Mouse (Mus musculus) lung, postnatal 14 days (tissue): ENCODE measurements around the gene Galntl6.
"Not testable (repeated sequence)": the region's sequence is repeated elsewhere in the genome, so short reads cannot be mapped to it uniquely, and the experiment has no call there.

ENCODE experiments used
- DNase-seq: peaks from one replicate; pipeline ENCODE4 v3.0.0; 2021

The Galntl6 gene

GRCm38 (mm10) chr8:58597834-58598233, 314.6 kb downstream of the Galntl6 start:
- no peak for DNase-seq

DNA sequence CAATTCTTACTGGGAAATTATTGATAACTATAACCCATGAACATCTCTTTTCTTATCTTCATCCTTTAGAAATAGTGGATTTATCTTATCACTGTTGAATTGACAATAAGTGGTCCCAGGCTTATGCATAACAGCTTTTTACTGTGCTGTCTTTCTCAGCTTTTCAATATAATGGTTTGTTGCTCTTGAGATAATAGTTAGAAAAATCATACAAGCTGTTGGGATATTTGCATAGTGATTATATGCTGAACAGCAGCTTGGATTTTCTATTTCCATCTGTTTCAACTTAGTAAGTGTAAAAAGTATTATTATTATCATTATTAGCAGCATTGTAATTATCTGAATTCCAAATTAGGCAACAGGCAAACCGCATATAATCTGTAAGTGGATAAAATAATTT, 337.1 kb downstream of the Galntl6 start:
- no peak for DNase-seq

DNA sequence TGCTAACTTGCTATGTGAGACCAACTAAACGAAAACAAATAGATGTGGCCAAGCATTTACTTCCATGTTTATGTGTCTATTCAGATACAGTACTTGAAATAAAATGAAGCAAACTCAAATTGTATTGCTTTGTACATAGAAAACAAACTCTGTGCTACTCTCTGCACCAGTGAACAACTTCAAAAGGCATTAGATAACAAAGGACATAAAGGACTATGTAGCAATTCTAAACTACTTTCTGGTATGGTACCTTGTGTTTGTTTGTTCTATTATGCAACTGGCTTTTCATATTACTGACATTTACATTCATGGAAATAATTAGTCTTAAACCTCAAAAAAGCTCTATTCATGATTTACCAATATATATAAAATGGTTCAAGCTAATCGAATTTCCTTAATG, 344.4 kb downstream of the Galntl6 start:
- no peak for DNase-seq

DNA sequence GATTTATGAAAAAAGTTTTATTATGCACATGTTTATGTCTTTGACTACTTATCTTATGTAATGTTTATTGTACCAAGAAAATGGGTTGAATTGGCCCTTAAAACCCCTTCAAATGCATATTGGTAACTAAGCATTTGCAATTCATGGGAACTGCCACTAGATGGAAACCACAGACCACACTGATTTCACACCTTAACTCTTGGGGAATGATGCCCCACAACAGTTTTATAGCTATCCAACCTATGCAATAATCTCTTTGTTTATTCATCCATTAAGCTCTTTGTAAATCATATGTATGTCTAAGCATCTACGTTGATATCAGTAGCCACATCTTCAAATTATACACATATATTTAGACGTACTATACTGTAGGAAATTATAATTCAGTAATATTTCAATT, 346.3 kb downstream of the Galntl6 start:
- no peak for DNase-seq

- no peak for DNase-seq
Measured at GRCm38 (mm10) chr8:58535781-58536180, 376.7 kb downstream of the Galntl6 start.

GRCm38 (mm10) chr8:58534631-58535030, 377.8 kb downstream of the Galntl6 start:
- DNase-seq = no peak

- DNase-seq = no peak
Measured at GRCm38 (mm10) chr8:58523443-58523842, 389.0 kb downstream of the Galntl6 start.

DNA sequence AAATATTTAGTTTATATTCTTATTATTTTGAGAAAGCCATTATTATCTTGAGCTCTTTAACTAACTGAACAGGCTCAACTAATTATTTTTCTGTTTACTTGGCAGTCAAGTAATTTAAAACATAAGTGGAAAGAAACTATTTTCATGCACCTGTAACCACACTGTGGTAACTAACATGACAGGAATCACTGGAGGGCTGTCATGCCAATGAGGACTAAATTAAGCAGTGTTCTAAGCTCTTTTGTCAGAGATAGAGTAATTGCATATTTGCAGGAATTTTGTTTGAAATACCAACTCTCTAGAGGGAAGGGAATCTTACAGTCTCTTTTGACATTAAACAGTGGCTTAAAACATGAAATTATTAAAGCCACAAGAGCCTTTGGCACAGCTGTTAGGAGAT, 390.5 kb downstream of the Galntl6 start:
- DNase-seq = no peak

DNA sequence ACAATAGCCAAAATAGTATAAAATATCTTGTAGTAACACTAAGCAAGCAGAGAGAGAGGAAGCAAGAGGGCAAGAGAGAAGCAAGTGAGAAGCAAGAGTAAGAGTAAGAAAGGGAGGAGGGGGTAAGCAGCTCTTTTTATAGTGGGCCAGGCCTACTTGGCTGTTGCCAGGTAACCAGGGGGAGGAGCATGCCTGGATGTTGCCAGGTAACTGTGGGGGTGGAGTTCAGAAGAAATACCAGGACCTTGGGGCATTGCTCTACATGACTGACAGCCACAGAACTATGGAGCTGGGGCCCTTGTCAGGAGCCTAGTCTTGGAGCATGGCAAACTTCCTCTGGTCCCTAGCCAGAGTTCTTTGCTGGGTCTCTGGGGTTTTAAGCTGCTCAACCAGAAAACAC, 401.9 kb downstream of the Galntl6 start:
- DNase-seq = no peak

- no peak for DNase-seq
Measured at GRCm38 (mm10) chr8:58509051-58509450, 403.4 kb downstream of the Galntl6 start.

DNA sequence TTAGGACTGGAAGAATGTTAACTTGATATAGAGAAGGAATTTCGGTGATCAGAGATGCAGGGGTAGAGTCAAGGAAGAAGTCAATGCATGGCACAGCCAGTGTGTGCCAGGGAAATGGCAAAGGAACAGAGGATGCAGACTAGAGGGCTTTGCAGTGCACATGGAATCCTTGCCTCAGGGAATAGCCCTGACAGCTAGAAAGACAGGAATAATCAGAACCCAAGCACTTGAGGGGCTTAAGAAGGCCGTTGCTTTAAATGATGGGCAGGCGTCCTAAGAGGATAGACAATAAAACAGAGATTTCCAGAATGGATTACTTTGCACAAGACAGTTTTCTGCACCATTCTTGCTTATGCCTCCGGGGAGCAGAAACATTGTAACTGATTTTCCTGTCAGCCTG, 425.3 kb downstream of the Galntl6 start:
- DNase-seq = no peak

DNA sequence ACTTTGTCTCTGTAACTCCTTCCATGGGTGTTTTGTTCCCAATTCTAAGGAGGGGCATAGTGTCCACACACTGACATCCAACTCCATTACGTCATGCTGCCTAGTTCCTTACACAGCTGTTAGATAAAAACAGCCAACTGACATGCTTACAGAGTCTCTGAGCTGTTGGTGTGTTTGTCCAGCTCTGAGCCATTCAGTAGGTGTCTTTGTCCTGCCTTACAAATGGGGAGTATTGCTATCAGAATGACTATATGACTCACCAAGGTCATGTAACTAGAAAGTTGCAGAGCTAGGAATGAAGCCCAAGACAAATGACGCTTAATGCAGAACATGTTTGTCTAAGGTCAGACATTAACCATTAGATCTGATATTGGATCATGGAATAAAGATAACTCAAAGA, 449.1 kb downstream of the Galntl6 start:
- not testable (repeated sequence) for DNase-seq

DNA sequence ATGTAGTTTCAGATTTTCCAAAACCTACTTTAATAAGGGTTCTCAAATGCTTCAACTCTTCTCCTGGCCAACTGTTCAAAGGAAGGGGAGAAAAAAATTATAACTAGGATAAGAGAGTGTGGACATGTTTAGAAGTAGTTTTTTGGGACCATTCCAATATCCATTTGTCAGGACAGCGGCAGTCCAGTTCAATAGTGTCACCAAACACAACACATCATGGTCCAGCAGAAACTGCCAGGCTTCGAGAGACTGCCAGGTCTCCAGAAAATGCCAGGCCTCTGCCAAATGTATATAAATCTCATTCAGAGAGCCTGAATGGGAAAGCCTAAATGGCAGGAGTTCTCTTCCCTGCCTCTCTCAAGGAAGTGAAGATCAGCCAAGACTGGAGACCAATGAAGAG, 469.7 kb downstream of the Galntl6 start:
- DNase-seq = no peak

DNA sequence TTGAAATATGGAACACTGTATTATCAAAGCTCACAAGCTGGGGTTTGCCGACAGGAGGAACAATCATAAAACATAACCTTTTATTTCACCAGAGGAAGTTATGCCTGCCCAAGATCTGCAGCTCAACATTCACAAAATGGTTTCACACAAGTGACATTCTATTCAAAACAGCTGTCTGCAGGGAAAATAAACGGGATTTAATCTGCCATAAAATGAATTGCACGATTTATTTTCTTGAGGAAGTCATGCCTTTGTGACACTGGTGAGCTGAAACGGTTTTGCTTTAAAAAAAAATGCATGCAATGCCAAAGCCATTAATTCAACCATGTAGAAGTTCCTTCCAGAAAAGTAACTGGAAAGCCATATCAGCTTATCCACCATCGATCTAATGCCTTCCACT, 494.0 kb downstream of the Galntl6 start:
- DNase-seq = no peak

- no peak for DNase-seq
Measured at GRCm38 (mm10) chr8:58417551-58417950, 494.9 kb downstream of the Galntl6 start.

DNA sequence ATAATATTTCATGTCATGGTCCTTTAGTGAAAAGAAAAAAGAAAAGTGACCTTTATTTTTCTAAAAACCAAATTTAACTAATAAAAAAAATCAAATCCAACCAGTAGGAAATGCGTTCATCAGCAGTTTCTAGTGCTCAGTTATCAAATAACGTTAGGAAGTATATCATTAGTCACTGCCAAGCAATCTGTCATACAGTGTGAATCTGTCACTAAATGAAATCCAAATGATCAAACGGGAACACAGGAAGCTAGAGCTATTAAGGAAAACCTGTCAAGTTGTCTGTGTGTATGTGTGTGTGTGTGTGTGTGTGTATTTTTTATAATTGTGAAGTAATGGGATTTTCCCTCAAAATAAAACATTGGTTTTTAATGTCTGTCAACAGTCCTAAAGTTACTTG, 515.9 kb downstream of the Galntl6 start:
- DNase-seq = no peak

DNA sequence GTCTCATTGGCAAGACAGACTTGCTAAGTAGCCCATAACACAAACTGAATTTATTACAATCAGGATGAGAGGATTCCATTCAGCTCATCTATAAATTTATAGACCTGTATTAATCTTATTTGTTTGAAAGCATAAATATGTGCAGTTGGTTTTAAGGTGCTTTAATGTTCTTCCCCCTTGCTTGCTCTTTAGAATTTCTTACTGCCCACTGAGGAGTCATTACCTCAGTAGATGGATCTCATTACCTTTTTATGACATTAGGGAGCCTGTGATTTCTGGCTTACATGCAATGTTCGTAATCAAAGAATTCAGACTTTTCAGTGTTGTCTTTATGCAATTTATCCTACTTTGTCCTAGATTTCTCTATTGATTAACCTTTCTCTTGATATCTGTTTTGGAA, 516.6 kb downstream of the Galntl6 start:
- DNase-seq = no peak

DNA sequence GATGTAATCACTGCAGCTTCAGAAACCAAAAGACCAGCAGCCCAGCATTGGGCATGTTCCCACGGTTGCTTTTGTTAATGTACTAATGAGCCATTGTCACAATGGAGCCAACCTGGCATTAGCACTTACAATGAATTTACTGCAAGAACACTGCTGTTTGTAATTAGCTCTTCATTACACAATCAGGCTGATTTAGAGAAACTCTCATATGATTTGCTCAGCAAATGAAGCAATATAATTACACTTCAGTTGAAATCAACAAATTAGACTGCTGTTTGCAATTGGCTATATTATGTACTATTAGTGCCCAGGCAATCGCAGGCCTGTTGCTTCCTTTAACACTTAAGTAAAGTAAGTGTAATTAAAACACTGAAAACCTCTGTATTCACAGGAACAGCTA, 540.1 kb downstream of the Galntl6 start:
- DNase-seq = no peak

DNA sequence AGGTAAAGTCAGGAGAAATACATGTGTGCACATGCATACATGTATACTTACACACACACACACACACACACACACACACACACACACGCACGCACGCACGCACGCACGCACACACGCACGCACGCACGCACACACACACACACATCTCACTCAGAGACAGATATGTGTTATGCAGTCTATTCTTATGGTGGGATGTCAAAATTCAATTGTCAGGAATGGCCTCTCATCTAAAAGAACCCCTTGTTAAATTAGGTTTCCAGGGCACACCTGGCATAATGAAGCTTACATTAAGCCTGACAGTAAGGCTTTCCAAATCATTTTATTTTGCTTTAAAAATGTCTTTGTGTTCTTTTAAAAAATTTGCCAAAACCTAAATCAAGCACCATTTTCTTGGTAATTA, 540.5 kb downstream of the Galntl6 start:
- DNase-seq = no peak

- no peak for DNase-seq
Measured at GRCm38 (mm10) chr8:58331151-58331550, 581.3 kb downstream of the Galntl6 start.

DNA sequence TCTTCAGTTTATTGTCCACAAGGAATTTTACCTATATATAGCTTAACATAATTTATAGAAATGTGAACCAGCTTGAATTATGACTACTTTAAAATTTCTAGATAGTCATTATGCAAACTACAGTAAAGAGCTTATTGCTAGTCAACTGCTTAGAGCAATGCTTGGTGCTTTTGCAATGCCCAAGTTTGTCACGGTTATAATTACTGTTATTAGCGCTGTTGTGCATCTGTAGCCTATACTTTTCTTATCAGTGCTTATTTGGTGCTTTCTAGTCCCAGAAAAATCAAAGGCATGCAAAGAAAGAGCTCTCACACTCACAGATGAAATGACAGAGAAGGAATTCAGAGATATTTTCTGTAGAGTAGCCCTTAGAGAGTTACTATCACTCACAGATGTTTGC, 599.0 kb downstream of the Galntl6 start:
- DNase-seq = no peak

- DNase-seq = no peak
Measured at GRCm38 (mm10) chr8:58291487-58291886, 621.0 kb downstream of the Galntl6 start.

GRCm38 (mm10) chr8:58290080-58290479, 622.4 kb downstream of the Galntl6 start:
- DNase-seq = no peak

- DNase-seq = no peak
Measured at GRCm38 (mm10) chr8:58265485-58265884, 647.0 kb downstream of the Galntl6 start.

- no peak for DNase-seq
Measured at GRCm38 (mm10) chr8:58258577-58259315, 653.7 kb downstream of the Galntl6 start.
